Mouse (Mus musculus) neural tube, embryonic 11.5 days (tissue): ENCODE measurements around the gene Pard6b. TPM values are rescaled to one million over a fixed set of nuclear protein-coding genes. Genes with fewer than 3 reads are reported as not detected.
A peak's percentile ranks its signal among the peaks of the same experiment; 100 is the strongest.

Source experiments
- ATAC-seq: fragments of 200-750 bp; cut with Nextera tagmentation; 2 replicates; pipeline ENCODE4 v1.8.0; 2017; ENCODE audit warnings: moderate number of reproducible peaks, mild to moderate bottlenecking, moderate TSS enrichment, moderate library complexity; ENCODE audit not compliant: insufficient read depth, low FRiP score, low TSS enrichment
- DNase-seq: peaks from one replicate; pipeline ENCODE4 v3.0.0-alpha.2; 2015; ENCODE audit warnings: low spot score
- H3K27ac ChIP-seq: fragments of 300-500 bp; sonication (generic); 2 replicates; pipeline ENCODE4 v1.5.1; 2014; ENCODE audit warnings: low read depth, mild to moderate bottlenecking, low read length
- H3K27me3 ChIP-seq: fragments of 300-500 bp; sonication (generic); 2 replicates; pipeline ENCODE4 v1.6.1; 2014; ENCODE audit warnings: mild to moderate bottlenecking, low read length, mixed read lengths; ENCODE audit not compliant: control insufficient read depth, insufficient read depth
- H3K36me3 ChIP-seq: fragments of 300-500 bp; sonication (generic); 2 replicates; pipeline ENCODE4 v1.6.1; 2014; ENCODE audit warnings: mild to moderate bottlenecking, low read length, moderate library complexity, mixed read lengths; ENCODE audit not compliant: control insufficient read depth, insufficient read depth
- H3K4me1 ChIP-seq: fragments of 300-500 bp; sonication (generic); 2 replicates; pipeline ENCODE4 v1.6.1; 2014; ENCODE audit warnings: low read length, mixed read lengths; ENCODE audit not compliant: control insufficient read depth, insufficient read depth
- H3K4me2 ChIP-seq: fragments of 300-500 bp; sonication (generic); 2 replicates; pipeline ENCODE4 v1.6.1; 2014; ENCODE audit warnings: low read depth, mild to moderate bottlenecking, moderate library complexity
- H3K4me3 ChIP-seq: fragments of 300-500 bp; sonication (generic); 2 replicates; pipeline ENCODE4 v1.5.1; 2014; ENCODE audit warnings: low read depth, low read length
- H3K9ac ChIP-seq: fragments of 300-500 bp; sonication (generic); 2 replicates; pipeline ENCODE4 v1.6.1; 2014; ENCODE audit warnings: mild to moderate bottlenecking, low read length
- H3K9me3 ChIP-seq: fragments of 300-500 bp; sonication (generic); 2 replicates; pipeline ENCODE4 v1.6.1; 2016; ENCODE audit warnings: low read length; ENCODE audit not compliant: control insufficient read depth
- WGBS: fragments of 180-500 bp; shearing (Covaris S2); extraction: QIAGEN DNeasy Blood & Tissue Kit; methylation state at CpG from one replicate; pipeline ENCODE4 v1.1.7; 2014; 5-methylcytosine and 5-hydroxymethylcytosine counted together
- polyA plus RNA-seq: library from polyadenylated mRNA; unstranded; fragments of >200 nt; fragmentation: Nextera tagmentation; extraction: Ambion mirVana; gene quantifications from 2 replicates; pipeline ENCODE4 v1.2.1, GENCODE M21; 2014

The Pard6b gene
- polyA plus RNA-seq, 1 experiment from 2014 or later = 7.8 TPM

DNA sequence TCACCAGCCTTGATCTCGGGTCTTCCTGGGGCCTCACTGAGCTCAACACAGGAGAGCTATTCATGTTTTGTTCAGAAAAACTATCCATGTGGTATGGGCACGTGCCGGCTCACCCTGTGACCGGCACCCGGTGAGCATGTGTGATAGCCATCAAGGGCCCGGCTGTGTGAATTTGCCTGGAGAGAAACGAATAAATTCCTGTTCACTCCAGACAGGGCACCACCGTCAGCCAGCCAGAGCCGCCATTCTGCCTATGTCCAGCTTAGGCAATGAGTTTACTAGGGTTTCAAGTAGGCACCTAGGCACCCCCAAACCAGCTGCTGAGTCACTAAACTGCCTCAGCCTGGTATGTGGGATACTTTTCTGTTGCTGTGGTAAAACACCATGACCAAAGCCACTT, 32.5 kb downstream of the Pard6b start:
- no peaks in the 10 kb centered on the region for H3K36me3 ChIP-seq
- 85% methylated on average over 9 of the region's 9 CpGs for WGBS
- DNase-seq (no peak), ATAC-seq (no peak)
- no peak overlapping the region for H3K4me2 ChIP-seq
- H3K9me3 ChIP-seq = no peaks in the 10 kb centered on the region
- no peaks in the 10 kb centered on the region for H3K27me3 ChIP-seq
- H3K27ac ChIP-seq = no peak overlapping the region
- no peak overlapping the region for H3K4me3 ChIP-seq
- peaks cover 8% of the 10 kb centered on the region for H3K4me1 ChIP-seq
- no peak overlapping the region for H3K9ac ChIP-seq

DNA sequence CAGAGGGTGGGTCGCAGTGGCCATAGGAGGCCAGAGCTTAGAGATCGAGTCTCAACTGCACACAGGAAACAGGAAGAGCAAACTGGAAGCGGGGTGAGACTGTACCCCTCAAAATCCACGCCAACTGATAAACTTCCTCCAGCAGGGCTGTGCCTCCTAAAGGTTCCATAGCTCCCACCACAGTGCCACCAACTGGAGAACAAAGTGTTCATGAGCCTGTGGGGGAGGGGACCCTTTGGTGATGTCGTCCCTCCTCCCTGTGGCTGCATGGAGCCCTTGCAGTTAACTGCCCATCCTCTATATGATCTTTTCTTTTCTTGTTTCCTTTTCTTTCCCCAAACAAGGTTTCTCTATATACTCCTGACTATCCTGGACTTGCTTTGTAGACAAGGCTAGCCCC, 32.9 kb downstream of the Pard6b start:
- DNase-seq = no peak
- H3K36me3 ChIP-seq = no peaks in the 10 kb centered on the region
- H3K4me1 ChIP-seq = peaks cover 8% of the 10 kb centered on the region
- no peak overlapping the region for H3K4me2 ChIP-seq
- H3K9me3 ChIP-seq = no peaks in the 10 kb centered on the region
- no peak for ATAC-seq
- WGBS = 84% methylated on average over 5 of the region's 5 CpGs
- H3K4me3 ChIP-seq = no peak overlapping the region
- H3K27me3 ChIP-seq = no peaks in the 10 kb centered on the region
- H3K27ac ChIP-seq = no peak overlapping the region
- H3K9ac ChIP-seq = no peak overlapping the region

DNA sequence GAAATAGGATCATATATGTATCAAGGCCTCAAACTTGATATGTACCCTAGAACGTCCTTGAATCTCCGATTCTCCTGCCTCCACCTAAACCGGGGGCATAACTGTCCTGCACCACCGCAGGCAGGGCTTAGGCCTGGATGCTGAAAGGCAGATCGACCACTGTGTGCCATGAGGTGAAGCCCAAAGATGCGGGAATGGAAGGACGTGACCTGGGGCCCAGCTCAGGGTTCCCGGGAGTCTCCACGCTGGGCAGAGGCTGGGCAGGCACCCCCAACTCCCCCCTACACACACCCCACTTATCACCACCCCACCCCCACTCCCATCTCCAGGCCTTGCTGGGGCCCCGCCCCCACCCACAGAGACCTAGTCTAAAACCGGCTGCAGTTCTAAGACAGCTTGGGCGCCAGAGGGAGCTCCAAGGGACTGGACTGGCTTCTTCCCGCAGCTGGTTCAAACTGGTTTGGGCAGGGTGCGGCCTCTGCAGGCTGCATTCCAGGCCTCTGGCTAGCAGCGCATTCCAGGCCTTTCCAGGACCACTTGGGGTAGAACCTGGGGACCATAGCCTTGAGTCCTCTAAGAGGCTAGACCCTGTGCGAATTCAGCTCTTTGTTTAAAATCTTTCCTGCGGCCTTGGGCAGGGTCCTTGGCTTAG, 34.0 kb downstream of the Pard6b start:
- Histone ChIP-seq H3K36me3 (no peaks in the 10 kb centered on the region), H3K4me2 (no peak overlapping the region), H3K9ac (peak overlapping the region; percentile 50), H3K27ac (peak overlapping the region; percentile 11), H3K9me3 (no peaks in the 10 kb centered on the region), H3K4me1 (peaks cover 8% of the 10 kb centered on the region), H3K27me3 (no peaks in the 10 kb centered on the region), H3K4me3 (no peak overlapping the region)
- ATAC-seq (peak; percentile 46), DNase-seq (peak; percentile 91)
- 14% methylated on average over 17 of the region's 17 CpGs for WGBS

DNA sequence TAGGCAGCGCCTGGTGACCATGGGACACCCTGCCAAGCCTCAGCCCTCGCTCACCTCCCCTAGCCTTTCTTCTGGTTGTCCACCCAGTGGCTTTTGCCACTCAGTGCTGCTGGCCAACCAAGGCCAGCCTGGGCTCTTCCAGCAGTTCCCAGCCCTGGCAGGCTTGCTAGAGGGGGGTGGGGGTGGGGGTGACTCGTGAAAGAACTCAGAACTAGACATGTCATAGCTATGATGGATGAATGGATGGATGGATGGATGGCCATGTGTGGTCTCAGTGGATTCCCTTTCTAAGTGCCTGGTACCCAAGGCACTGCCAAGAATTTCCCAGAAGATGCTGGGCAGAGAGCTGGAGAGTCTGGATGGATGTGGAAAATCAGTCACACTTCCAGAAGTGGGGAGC, 35.0 kb downstream of the Pard6b start:
- H3K4me1 ChIP-seq = peaks cover 8% of the 10 kb centered on the region
- H3K27ac ChIP-seq = no peak overlapping the region
- H3K27me3 ChIP-seq = no peaks in the 10 kb centered on the region
- WGBS = 80% methylated on average over 3 of the region's 3 CpGs
- no peak overlapping the region for H3K4me3 ChIP-seq
- no peaks in the 10 kb centered on the region for H3K9me3 ChIP-seq
- H3K4me2 ChIP-seq = no peak overlapping the region
- ATAC-seq (no peak), DNase-seq (no peak)
- H3K9ac ChIP-seq = no peak overlapping the region; the same call in 1 of the 2 replicates
- no peaks in the 10 kb centered on the region for H3K36me3 ChIP-seq

DNA sequence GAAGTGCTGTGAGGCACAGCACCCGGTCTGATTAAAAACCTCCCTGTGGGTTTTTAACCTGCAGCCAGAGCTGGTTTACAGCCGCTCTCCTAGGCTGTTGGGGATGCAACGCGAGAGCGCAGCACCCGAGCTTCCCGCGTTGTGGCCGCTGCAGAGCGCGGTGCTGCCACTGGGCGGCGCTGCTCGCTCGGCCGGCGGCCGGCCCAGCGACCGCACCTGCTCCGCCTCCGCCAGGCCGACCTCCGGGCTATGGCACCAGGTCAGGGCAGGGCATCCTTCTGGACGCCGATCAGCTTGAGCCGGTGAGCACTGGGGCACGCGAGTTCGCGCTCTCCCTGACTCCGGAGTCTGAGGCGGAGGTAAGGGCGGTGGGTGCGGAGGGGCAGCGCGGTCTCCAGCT, 36.3 kb downstream of the Pard6b start:
- peaks cover 5% of the 10 kb centered on the region for H3K4me1 ChIP-seq
- peak overlapping the region; percentile 51 for H3K9ac ChIP-seq
- H3K4me2 ChIP-seq = peak overlapping the region; percentile 64
- DNase-seq = peak; percentile 87
- peak; percentile 59 for ATAC-seq
- H3K9me3 ChIP-seq = no peaks in the 10 kb centered on the region
- WGBS = under 1% methylated on average over 37 of the region's 37 CpGs
- H3K4me3 ChIP-seq = peak overlapping the region; percentile 34
- no peak overlapping the region for H3K27ac ChIP-seq
- H3K27me3 ChIP-seq = no peaks in the 10 kb centered on the region
- H3K36me3 ChIP-seq = no peaks in the 10 kb centered on the region

DNA sequence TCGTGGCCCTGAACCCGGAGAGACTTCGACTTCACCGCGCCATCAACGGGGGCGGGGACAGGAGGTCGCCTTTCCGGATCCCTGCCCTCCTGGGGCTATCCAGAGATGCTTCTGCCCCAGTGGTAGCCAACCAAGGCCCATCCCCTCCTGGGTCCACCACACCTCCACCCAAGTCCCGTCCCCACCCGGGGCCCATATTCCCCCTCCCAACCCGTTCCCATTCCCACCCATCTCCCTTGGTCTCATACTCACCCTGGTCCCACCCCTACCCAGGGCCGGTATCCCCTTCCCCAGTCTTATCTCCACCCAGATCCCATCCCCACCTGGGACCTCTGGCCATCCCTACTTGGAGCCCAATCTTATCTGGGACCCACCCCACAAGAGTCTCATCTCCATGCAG, 36.7 kb downstream of the Pard6b start:
- no peak for DNase-seq
- Histone ChIP-seq H3K9me3 (no peaks in the 10 kb centered on the region), H3K36me3 (no peaks in the 10 kb centered on the region), H3K9ac (peak overlapping the region; percentile 51), H3K4me1 (peaks cover 5% of the 10 kb centered on the region), H3K4me2 (peak overlapping the region; percentile 64), H3K4me3 (peak overlapping the region; percentile 34), H3K27me3 (no peaks in the 10 kb centered on the region), H3K27ac (no peak overlapping the region)
- ATAC-seq = peak; percentile 24
- 2% methylated on average over 11 of the region's 13 CpGs for WGBS

DNA sequence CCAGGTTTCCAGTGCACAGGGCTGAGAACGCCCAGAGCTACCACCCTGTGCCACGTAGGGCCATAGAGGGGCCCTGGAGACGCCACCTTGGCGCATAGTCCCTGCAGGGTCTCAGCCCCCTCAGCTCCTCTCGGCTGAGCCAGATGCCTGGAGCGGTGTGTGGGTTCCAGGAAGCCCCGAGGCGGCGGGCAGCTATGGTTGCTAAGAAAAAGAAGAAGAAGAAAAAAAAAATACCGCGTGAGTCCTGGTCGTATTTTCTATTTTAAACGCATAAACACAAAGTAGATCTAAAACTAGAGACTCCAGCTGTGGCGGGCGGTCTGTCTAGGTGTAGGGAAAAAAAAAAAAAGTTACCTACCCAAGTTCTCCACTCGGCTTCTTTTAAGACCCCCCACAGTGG, 37.2 kb downstream of the Pard6b start:
- 57% methylated on average over 16 of the region's 16 CpGs for WGBS
- no peaks in the 10 kb centered on the region for H3K9me3 ChIP-seq
- H3K27ac ChIP-seq = no peak overlapping the region
- no peak overlapping the region for H3K9ac ChIP-seq
- H3K36me3 ChIP-seq = no peaks in the 10 kb centered on the region
- peak overlapping the region; percentile 64 for H3K4me2 ChIP-seq
- no peak overlapping the region for H3K4me3 ChIP-seq
- H3K27me3 ChIP-seq = no peaks in the 10 kb centered on the region
- ATAC-seq (no peak), DNase-seq (no peak)
- peaks cover 5% of the 10 kb centered on the region for H3K4me1 ChIP-seq

DNA sequence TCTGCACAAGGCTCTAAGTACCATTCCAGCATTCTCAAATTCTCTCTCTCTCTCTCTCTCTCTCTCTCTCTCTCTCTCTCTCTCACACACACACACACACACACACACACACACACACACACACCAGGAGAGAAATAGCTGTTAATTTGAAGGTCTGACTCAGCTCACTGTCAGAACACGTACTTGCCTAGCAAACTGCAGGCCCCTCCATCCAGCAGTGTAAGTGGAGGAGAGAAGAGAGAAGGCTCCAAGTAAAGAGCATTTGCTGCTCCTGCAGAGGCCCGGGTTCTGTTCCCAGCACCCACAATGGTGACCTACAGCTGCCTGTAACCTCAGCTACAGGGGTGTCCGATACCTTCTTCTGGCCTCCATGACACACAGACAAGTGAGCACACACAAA, 37.7 kb downstream of the Pard6b start:
- ATAC-seq = no peak
- H3K9me3 ChIP-seq = no peaks in the 10 kb centered on the region
- no peaks in the 10 kb centered on the region for H3K27me3 ChIP-seq
- H3K36me3 ChIP-seq = no peaks in the 10 kb centered on the region
- no peak overlapping the region for H3K4me2 ChIP-seq
- no peak overlapping the region for H3K27ac ChIP-seq
- H3K4me1 ChIP-seq = peaks cover 5% of the 10 kb centered on the region
- no peak for DNase-seq
- 87% methylated on average over 3 of the region's 3 CpGs for WGBS
- no peak overlapping the region for H3K9ac ChIP-seq
- H3K4me3 ChIP-seq = no peak overlapping the region

DNA sequence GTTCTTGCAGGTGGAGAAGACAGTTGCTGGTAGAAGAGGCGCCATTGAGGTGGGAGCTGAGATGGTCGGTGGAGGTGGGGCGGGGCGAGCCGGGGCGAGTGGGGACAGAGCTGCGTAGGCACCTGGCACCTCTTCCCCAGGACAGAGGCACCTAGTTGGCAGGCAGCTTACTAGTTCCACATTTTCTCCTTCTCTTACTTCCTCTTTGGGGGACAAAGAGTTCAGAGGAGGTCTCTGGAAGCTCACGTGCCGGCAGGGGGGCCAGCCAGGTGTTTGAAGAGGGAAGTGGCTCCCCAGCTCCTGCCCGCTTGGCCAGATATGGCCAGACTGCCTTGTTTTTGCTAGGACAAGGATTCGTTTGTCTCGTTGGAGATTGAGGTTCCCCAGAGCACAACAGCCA, 38.3 kb downstream of the Pard6b start:
- Histone ChIP-seq H3K9me3 (no peaks in the 10 kb centered on the region), H3K4me3 (no peak overlapping the region), H3K4me1 (peaks cover 5% of the 10 kb centered on the region), H3K4me2 (no peak overlapping the region), H3K27ac (no peak overlapping the region), H3K36me3 (no peaks in the 10 kb centered on the region), H3K27me3 (no peaks in the 10 kb centered on the region), H3K9ac (no peak overlapping the region)
- 67% methylated on average over 12 of the region's 12 CpGs for WGBS
- ATAC-seq = no peak
- DNase-seq = no peak
